ENCODE assay signal across 26 mouse cellular contexts in the genomic region with DNA sequence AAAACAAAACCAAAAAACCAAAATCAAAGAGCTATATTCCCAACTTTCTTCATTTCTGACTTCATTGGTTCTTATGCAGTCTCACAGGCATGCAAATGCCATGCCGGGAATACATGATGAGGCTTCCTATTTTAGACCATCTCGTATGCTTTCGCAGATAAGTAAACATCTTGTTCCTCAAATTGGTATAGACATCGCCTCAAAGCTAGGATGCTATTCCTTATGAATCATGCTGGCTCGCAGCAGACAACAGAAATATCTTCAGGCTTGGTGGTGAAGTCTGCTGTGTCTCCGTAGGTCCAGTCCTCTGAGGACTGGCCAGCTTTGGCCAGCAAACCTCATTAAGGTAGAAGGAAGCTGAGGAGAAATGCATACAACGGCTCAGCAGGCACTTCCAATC.
"Had no signal": no experiment of that assay in that cellular context is flagged by ENCODE, and none has a peak within 500 bp of the region (broad histone marks: within the 10 kb centered on the region; RNA-seq: fewer than 3 reads in every experiment).

No protein-coding gene starts in this region.

- H3K27ac ChIP-seq: gastrocnemius, adult 2 months; heart, embryonic 10.5 days; hindbrain, embryonic 10.5 days; hindbrain, embryonic 12.5 days; hindbrain, embryonic 15.5 days; hindbrain, postnatal 0 days; kidney, embryonic 15.5 days; kidney, postnatal 0 days; limb, embryonic 15.5 days; liver, embryonic 12.5 days; liver, embryonic 14.5 days had no signal

- H3K4me3 ChIP-seq: gastrocnemius, adult 2 months; heart, embryonic 10.5 days; heart, embryonic 12.5 days; hindbrain, embryonic 10.5 days; hindbrain, embryonic 12.5 days; hindbrain, embryonic 15.5 days; kidney, embryonic 15.5 days; limb, embryonic 13.5 days; limb, embryonic 15.5 days; liver, embryonic 12.5 days had no signal

- DNase-seq: gastrocnemius, adult 2 months; gastrocnemius, postnatal 10 days; gastrocnemius, postnatal 25 days; heart, postnatal 10 days; heart, postnatal 4 days; kidney, adult 11 months; kidney, adult 2 months; kidney, adult 9 months; kidney, postnatal 14 days; kidney, postnatal 36 days; layer of hippocampus, adult 9-11 months; layer of hippocampus, postnatal 36 days; left cerebral cortex, postnatal 4 days had no signal

- ATAC-seq: hindbrain, postnatal 0 days; intestine, embryonic 16.5 days; liver, embryonic 12.5 days had no signal
